Mouse (Mus musculus): ENCODE results near the gene Has3.

DNA sequence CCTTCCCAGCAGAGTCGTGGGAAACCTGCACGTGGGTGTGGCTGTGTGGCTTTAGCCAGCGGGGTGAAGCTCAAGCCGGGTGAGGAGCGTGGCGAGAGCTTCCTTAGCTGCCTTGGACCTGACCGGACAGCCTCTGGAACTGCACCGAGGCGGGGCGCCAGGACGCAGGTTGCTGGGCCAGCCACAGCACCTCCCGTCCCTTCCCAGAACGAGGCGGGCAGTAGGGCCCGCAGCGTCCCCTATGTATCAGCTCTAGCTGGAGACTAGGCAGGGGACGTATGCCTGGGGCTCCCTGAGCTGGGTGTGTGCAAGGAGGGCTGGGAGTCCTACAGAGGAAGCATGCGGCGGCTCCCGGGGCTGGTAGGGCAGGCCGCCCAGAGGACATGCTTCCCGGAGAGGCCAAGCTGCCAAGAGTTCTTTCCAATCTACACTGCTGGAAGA is 1.9 kb downstream of the Has3 start:
- TF ChIP-seq CTCF (IDR thresholded peaks at IDR 0.05; ENCODE audit: low read depth): no peak; the same call in 1 of the 2 replicates
- TF ChIP-seq EP300 (IDR thresholded peaks at IDR 0.05; ENCODE audit: low read depth): no peak
